Mouse (Mus musculus) brain, embryonic 14.5 days (tissue): ENCODE measurements at regions not wholly inside any gene's neighbourhood (a gene's known extent, or its start where the extent isn't known, plus 50 kb on each side); places are given as distances from the start of the nearest gene placed in this dataset.

ENCODE experiments used
- CTCF ChIP-seq: fragments of 200-500 bp; IDR thresholded peaks from 2 replicates; pipeline ENCODE4 v1.5.1; 2012; ENCODE audit warnings: inconsistent platforms, mild to moderate bottlenecking, moderate library complexity, borderline replicate concordance; ENCODE audit not compliant: insufficient read depth, insufficient read length; ENCODE audit errors: extremely low read depth
- POLR2A ChIP-seq: fragments of 200-500 bp; IDR thresholded peaks from 2 replicates; pipeline ENCODE4 v1.6.1; 2012; ENCODE audit warnings: mild to moderate bottlenecking, inconsistent platforms, borderline replicate concordance; ENCODE audit not compliant: poor library complexity, insufficient read depth, insufficient read length, severe bottlenecking; ENCODE audit errors: extremely low read depth

DNA sequence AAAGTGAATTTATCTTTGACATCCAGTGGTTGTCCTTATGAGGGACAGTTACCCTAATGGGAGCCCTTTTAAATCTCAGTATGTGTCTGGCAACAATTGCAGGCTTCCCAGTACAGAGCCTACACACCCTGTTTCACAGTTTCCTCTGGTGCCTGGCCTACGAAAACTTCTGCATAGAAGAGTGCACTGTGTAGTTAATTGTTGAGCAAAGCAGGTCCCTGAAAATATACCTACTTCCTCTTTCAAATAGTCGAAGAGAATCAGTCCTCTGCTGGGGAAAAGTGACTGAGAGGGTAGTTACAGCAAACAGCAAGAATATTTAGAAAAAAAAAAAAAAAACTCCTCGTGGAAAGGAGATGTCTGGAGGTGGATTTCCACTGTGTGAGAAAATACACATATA is 110.6 kb downstream of the Atp6v1g3 start:
- TF ChIP-seq POLR2A (no peak), CTCF (no peak)
